Mouse (Mus musculus): Measurements from ENCODE around the gene Nprl2. TPM values are rescaled to one million over a fixed set of nuclear protein-coding genes. Genes with fewer than 3 reads are reported as not detected.
A peak's percentile ranks its signal among the peaks of the same experiment; 100 is the strongest.

Gene Nprl2
- polyA plus RNA-seq, 1 experiment: 83.5 TPM

DNA sequence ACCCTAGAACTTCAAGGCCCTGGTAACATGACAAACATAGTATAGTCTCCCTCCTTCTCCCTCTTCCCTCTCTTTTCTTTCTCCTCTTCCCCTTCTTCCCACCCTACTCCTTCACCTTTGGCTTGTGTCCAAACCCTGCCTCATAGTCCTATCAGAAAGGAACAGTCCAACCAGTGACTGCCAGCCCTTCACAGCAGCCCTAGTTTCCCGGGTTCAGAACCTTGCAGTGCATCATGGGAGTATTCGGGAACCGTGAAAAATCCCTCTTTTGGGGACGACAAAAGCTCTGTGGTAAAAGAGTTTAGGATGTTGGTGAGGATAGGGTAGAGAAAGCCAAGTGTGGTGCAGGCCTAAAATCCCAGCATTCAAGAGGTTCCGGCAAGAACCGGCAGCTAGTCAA lies 21.7 kb upstream of the Nprl2 start:
- H3K4me1 ChIP-seq (replicated peaks; ENCODE audit: control insufficient read depth, insufficient read depth, low read length): peaks cover 17% of the 10 kb centered on the region
- 90% methylated on average over 6 of the region's 6 CpGs for WGBS
- no peak for TF ChIP-seq POLR2A (IDR thresholded peaks at IDR 0.05; ENCODE audit: control insufficient read depth, extremely low read depth, insufficient read depth, low read length, poor library complexity)
- TF ChIP-seq CTCF (IDR thresholded peaks at IDR 0.05; ENCODE audit: borderline replicate concordance, control insufficient read depth, extremely low read depth, insufficient read depth, low read length, poor library complexity): no peak

DNA sequence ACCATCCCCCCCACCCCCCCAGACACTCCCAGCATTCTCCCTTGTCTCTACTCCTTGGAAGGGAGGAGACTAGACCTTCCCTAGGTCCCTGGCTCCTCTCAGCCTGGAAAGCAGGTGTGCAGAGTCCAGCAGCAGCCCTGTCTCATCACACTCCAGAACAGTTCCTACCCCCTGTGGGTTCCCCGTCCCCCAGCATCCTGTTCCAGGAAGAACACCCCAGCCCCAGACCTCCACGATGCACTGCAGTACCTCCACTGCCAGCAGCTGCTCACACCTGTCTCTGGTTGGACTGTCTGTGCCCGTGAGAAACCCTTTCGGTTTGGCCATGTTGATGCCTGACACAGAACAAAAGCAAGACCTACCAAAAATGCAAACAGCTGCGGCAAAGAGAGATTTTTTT lies 20.8 kb upstream of the Nprl2 start:
- H3K27me3 ChIP-seq (ENCODE audit: control insufficient read depth, insufficient read depth, low read length): no peaks in the 10 kb centered on the region
- no peaks in the 10 kb centered on the region for H3K36me3 ChIP-seq (ENCODE audit: control insufficient read depth, insufficient read depth, low read length)
- peak overlapping the region; percentile 55 for H3K27ac ChIP-seq (ENCODE audit: control insufficient read depth, insufficient read depth, low read length)
- peaks cover 18% of the 10 kb centered on the region for H3K4me1 ChIP-seq (replicated peaks; ENCODE audit: control insufficient read depth, insufficient read depth, low read length)
- no peak for TF ChIP-seq CTCF (IDR thresholded peaks at IDR 0.05; ENCODE audit: borderline replicate concordance, control insufficient read depth, extremely low read depth, insufficient read depth, low read length, poor library complexity)
- TF ChIP-seq POLR2A (IDR thresholded peaks at IDR 0.05; ENCODE audit: control insufficient read depth, extremely low read depth, insufficient read depth, low read length, poor library complexity): no peak
- WGBS: 4% methylated on average over 5 of the region's 5 CpGs
- H3K4me3 ChIP-seq (ENCODE audit: control insufficient read depth, insufficient read depth, low read length): no peak overlapping the region
- DNase-seq: peak; percentile 64

More for the DNA sequence above, 21.7 kb upstream of the Nprl2 start:
- no peaks in the 10 kb centered on the region for H3K27me3 ChIP-seq (ENCODE audit: control insufficient read depth, insufficient read depth, low read length)
- no peaks in the 10 kb centered on the region for H3K36me3 ChIP-seq (ENCODE audit: control insufficient read depth, insufficient read depth, low read length)
- H3K27ac ChIP-seq (ENCODE audit: control insufficient read depth, insufficient read depth, low read length): no peak overlapping the region
- H3K4me3 ChIP-seq (ENCODE audit: control insufficient read depth, insufficient read depth, low read length): no peak overlapping the region
- no peak for DNase-seq

DNA sequence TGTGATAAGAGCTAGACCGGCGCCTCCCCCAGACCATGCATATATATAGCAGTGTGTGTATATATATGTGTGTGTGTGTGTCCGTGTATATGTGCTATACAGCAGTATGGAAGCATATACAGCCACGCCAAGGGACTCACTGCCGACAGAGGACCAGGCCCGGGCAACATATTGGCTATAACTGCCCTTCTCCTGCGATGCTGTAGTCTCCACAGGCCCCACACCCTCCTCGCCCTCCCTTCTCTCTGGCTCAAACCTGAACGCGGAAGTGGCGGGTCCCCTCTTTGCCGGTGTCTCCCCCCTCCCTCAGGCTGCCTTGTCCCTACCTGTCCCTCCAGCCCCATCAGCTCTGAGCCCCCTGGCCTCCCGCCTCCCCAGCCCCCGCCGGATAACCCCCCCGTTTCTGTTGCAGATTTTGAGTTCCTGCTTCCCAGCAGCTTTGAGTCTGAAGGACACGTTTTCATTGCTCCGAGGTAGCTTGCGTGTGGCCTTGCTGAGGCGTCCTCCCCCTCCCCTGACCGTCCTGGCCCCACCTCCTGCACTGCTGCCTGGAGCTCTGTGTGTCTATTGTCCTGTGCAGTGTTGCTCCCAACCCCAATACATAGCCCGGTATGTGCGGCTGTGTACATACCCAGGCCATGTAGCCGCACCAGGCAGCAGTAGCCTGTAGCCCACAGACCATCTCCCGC lies 20.2 kb upstream of the Nprl2 start:
- Histone ChIP-seq H3K4me1 (replicated peaks; ENCODE audit: control insufficient read depth, insufficient read depth, low read length) (peaks cover 24% of the 10 kb centered on the region), H3K27ac (ENCODE audit: control insufficient read depth, insufficient read depth, low read length) (peak overlapping the region; percentile 55), H3K4me3 (ENCODE audit: control insufficient read depth, insufficient read depth, low read length) (peak overlapping the region; percentile 29), H3K36me3 (ENCODE audit: control insufficient read depth, insufficient read depth, low read length) (no peaks in the 10 kb centered on the region), H3K27me3 (ENCODE audit: control insufficient read depth, insufficient read depth, low read length) (no peaks in the 10 kb centered on the region)
- DNase-seq: peak; percentile 68
- 11% methylated on average over 25 of the region's 25 CpGs for WGBS
- no peak for TF ChIP-seq POLR2A (IDR thresholded peaks at IDR 0.05; ENCODE audit: control insufficient read depth, extremely low read depth, insufficient read depth, low read length, poor library complexity)
- no peak for TF ChIP-seq CTCF (IDR thresholded peaks at IDR 0.05; ENCODE audit: borderline replicate concordance, control insufficient read depth, extremely low read depth, insufficient read depth, low read length, poor library complexity)

DNA sequence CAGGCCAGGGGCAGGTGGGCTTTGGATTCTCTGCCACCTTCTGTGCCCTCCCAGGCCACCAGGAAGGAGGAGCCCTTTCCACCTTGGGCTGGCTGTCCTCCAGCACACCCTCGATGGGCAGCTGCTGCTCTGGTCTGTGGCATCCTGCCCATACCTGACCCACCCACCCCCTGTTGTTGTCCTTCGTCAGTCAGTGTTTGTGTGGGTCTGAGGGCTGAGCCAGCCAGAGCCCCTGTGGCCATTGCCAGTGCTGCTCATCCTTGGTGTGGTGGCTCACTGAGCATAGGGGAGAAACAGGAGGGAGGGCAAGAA lies 19.7 kb upstream of the Nprl2 start:
- Histone ChIP-seq H3K27ac (ENCODE audit: control insufficient read depth, insufficient read depth, low read length) (no peak overlapping the region), H3K36me3 (ENCODE audit: control insufficient read depth, insufficient read depth, low read length) (no peaks in the 10 kb centered on the region), H3K4me1 (replicated peaks; ENCODE audit: control insufficient read depth, insufficient read depth, low read length) (peaks cover 24% of the 10 kb centered on the region), H3K27me3 (ENCODE audit: control insufficient read depth, insufficient read depth, low read length) (no peaks in the 10 kb centered on the region), H3K4me3 (ENCODE audit: control insufficient read depth, insufficient read depth, low read length) (no peak overlapping the region)
- 35% methylated on average over 2 of the region's 2 CpGs for WGBS
- TF ChIP-seq POLR2A (IDR thresholded peaks at IDR 0.05; ENCODE audit: control insufficient read depth, extremely low read depth, insufficient read depth, low read length, poor library complexity): no peak
- TF ChIP-seq CTCF (IDR thresholded peaks at IDR 0.05; ENCODE audit: borderline replicate concordance, control insufficient read depth, extremely low read depth, insufficient read depth, low read length, poor library complexity): no peak
- DNase-seq: no peak

DNA sequence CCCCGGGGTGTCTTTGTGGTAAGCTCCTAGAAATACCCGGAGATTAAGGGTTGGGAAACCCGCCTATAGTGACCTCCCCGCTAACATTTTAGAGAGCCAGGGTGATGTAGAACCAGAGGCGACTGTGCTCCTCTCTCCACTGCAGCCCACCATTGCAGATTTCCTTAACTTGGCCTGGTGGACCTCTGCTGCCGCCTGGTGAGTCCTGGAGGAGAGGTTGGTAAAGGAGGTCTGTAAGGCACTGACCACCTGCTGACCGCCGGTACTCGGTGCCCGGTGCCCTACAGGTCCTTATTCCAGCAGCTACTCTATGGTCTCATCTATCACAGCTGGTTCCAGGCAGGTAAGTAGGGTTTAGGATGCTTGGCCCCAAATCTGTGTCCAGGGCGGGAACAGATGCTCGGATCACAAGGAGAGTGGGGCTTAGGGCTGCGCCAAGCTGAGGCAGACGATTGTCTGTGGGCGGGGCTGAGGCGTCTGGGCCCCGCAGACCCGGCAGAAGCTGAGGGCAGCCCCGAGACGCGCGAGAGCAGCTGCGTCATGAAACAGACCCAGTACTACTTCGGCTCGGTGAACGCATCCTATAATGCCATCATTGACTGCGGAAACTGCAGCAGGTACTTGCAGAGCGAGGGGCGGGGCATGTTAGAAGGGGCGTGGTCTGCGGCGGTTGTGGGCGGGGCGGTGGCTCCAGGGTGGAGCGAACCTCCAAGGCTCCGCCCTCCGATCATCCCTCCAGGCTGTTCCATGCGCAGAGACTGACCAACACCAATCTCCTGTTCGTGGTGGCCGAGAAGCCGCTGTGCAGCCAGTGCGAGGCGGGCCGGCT lies 15.6 kb upstream of the Nprl2 start:
- Histone ChIP-seq H3K4me1 (replicated peaks; ENCODE audit: control insufficient read depth, insufficient read depth, low read length) (peaks cover 16% of the 10 kb centered on the region), H3K36me3 (ENCODE audit: control insufficient read depth, insufficient read depth, low read length) (no peaks in the 10 kb centered on the region), H3K4me3 (ENCODE audit: control insufficient read depth, insufficient read depth, low read length) (peak overlapping the region; percentile 15), H3K27me3 (ENCODE audit: control insufficient read depth, insufficient read depth, low read length) (no peaks in the 10 kb centered on the region), H3K27ac (ENCODE audit: control insufficient read depth, insufficient read depth, low read length) (no peak overlapping the region)
- 15% methylated on average over 44 of the region's 44 CpGs for WGBS
- peak; percentile 80 for DNase-seq
- TF ChIP-seq CTCF (IDR thresholded peaks at IDR 0.05; ENCODE audit: borderline replicate concordance, control insufficient read depth, extremely low read depth, insufficient read depth, low read length, poor library complexity) (no peak), POLR2A (IDR thresholded peaks at IDR 0.05; ENCODE audit: control insufficient read depth, extremely low read depth, insufficient read depth, low read length, poor library complexity) (no peak)

DNA sequence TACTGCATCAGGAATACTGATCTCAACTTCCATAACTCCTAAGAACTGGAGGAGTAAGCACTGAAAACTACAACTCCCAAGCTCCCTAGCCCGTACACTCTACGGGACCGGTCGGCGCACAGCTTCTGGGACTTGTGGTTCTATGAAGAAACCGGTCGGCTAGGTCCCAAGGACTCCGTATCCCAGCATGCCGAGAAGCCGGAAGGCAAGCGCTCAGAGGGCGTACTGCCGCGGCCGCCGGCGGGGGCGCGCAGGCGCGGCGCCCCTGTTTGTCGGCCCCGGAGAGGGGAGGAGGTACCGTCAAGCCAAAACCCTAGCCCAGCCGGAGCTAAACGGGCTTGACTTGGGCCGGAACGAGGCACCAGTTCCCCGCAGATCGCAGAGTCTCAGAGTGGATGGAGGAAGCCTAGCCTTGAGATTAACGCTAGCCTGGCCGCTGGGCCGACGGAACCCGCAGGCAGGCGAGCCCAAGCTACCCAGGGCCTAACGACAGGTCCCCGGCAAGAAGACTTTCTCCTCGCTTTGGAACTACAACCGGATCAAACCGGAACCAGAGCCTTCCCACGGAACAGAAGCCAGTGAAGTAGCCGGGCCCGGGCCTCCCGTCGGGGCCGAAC lies 8.1 kb upstream of the Nprl2 start, which contains the start of gene Tmem115:
Gene Tmem115, plus strand, starts transcription at position 155 of the 617 bp plus-strand sequence.
- peak within 1 kb of the TSS; percentile 59 for H3K4me3 ChIP-seq (ENCODE audit: control insufficient read depth, insufficient read depth, low read length)
- H3K27me3 ChIP-seq (ENCODE audit: control insufficient read depth, insufficient read depth, low read length): no peaks in the 10 kb centered on the region
- under 1% methylated on average over 48 of the region's 48 CpGs for WGBS
- H3K4me1 ChIP-seq (replicated peaks; ENCODE audit: control insufficient read depth, insufficient read depth, low read length): peaks cover 32% of the 10 kb centered on the region
- TF ChIP-seq CTCF (IDR thresholded peaks at IDR 0.05; ENCODE audit: borderline replicate concordance, control insufficient read depth, extremely low read depth, insufficient read depth, low read length, poor library complexity) (peak; percentile 44; the same call in 1 of the 2 replicates), POLR2A (IDR thresholded peaks at IDR 0.05; ENCODE audit: control insufficient read depth, extremely low read depth, insufficient read depth, low read length, poor library complexity) (peak; percentile 71; the same call in 1 of the 2 replicates)
- peak; percentile 89 for DNase-seq
- no peak within 1 kb of the TSS for H3K27ac ChIP-seq (ENCODE audit: control insufficient read depth, insufficient read depth, low read length)
- peaks cover 12% of the 10 kb centered on the region for H3K36me3 ChIP-seq (ENCODE audit: control insufficient read depth, insufficient read depth, low read length)
